Mouse (Mus musculus) liver, embryonic 14.5 days (tissue): ENCODE measurements around the gene Kynu. TPM values are rescaled to one million over a fixed set of nuclear protein-coding genes. Genes with fewer than 3 reads are reported as not detected.

ENCODE experiments used
- ATAC-seq: fragments of 200-750 bp; cut with Nextera tagmentation; 2 replicates; pipeline ENCODE4 v1.8.0; 2017; ENCODE audit warnings: moderate number of reproducible peaks, mild to moderate bottlenecking, moderate library complexity; ENCODE audit not compliant: insufficient read depth
- DNase-seq, 3 experiments: peaks; one replicate each; pipeline ENCODE4 v3.0.0-alpha.2; 2012 to 2013; ENCODE audit warnings: low read depth in 3 of 3, low spot score in 3 of 3
- H3K27ac ChIP-seq: fragments of 300-500 bp; sonication (generic); 2 replicates; pipeline ENCODE4 v1.5.1; 2014; ENCODE audit warnings: moderate library complexity, mild to moderate bottlenecking, control low read depth, inconsistent platforms
- H3K27me3 ChIP-seq: fragments of 300-500 bp; sonication (generic); 2 replicates; pipeline ENCODE4 v1.6.1; 2014; ENCODE audit warnings: mild to moderate bottlenecking, low read length, moderate library complexity; ENCODE audit not compliant: control insufficient read depth, insufficient read depth
- H3K36me3 ChIP-seq: fragments of 300-500 bp; sonication (generic); replicated peaks from 2 replicates; pipeline ENCODE4 v1.6.1; 2014; ENCODE audit warnings: low read depth; ENCODE audit not compliant: control insufficient read depth, insufficient read depth
- H3K4me1 ChIP-seq, 2 experiments: fragments of 200-500 bp in 1 of 2; fragments of 300-500 bp in 1 of 2; sonication (generic) in 1 of 2; replicated peaks; 2 replicates each; pipeline ENCODE4 v1.6.1; 2012 to 2014; ENCODE audit warnings: antibody characterized with exemption in 1 of 2, inconsistent platforms in 1 of 2, low read length in 1 of 2; ENCODE audit not compliant: control insufficient read depth in 2 of 2, insufficient read depth in 2 of 2
- H3K4me2 ChIP-seq: fragments of 300-500 bp; sonication (generic); 2 replicates; pipeline ENCODE4 v1.6.1; 2014; ENCODE audit warnings: low read depth, mild to moderate bottlenecking, control low read depth, moderate library complexity
- H3K4me3 ChIP-seq, 2 experiments: fragments of 200-500 bp in 1 of 2; fragments of 300-500 bp in 1 of 2; sonication (generic) in 1 of 2; 2 replicates each; pipeline ENCODE4 v1.5.1; 2012 to 2014; ENCODE audit warnings: low read depth in 2 of 2, low read length in 2 of 2, mild to moderate bottlenecking in 2 of 2, control low read depth in 1 of 2, inconsistent platforms in 1 of 2, moderate library complexity in 1 of 2; ENCODE audit not compliant: insufficient read depth in 1 of 2
- H3K9ac ChIP-seq: fragments of 300-500 bp; sonication (generic); replicated peaks from 2 replicates; pipeline ENCODE4 v1.6.1; 2014; ENCODE audit warnings: mild to moderate bottlenecking, control low read depth, moderate library complexity
- H3K9me3 ChIP-seq: fragments of 300-500 bp; sonication (generic); 2 replicates; pipeline ENCODE4 v1.6.1; 2016; ENCODE audit warnings: low read length, mixed read lengths; ENCODE audit not compliant: control insufficient read depth
- CTCF ChIP-seq: IDR thresholded peaks from 2 replicates; pipeline ENCODE4 v1.5.1; 2016; ENCODE audit warnings: antibody characterized with exemption, low read depth, control low read depth
- EP300 ChIP-seq: IDR thresholded peaks from 2 replicates; pipeline ENCODE4 v1.6.1; 2016; ENCODE audit warnings: antibody characterized with exemption, low read depth
- WGBS: fragments of 180-500 bp; shearing (Covaris S2); extraction: QIAGEN DNeasy Blood & Tissue Kit; methylation state at CpG from one replicate; pipeline ENCODE4 v1.1.7; 2014; ENCODE audit not compliant: insufficient replicate concordance; 5-methylcytosine and 5-hydroxymethylcytosine counted together
- polyA plus RNA-seq, 2 experiments: library from polyadenylated mRNA; depleted of rRNA in 1 of 2; stranded (reverse) in 1 of 2; unstranded in 1 of 2; fragments of >200 nt; fragmentation: Nextera tagmentation in 1 of 2; extraction: Ambion mirVana in 1 of 2; gene quantifications; 2 replicates each; pipeline versions ENCODE4 v1.2.1 to v1.2.3; 2012 to 2014

Kynu gene
- polyA plus RNA-seq (2012; rRNA removed) (1.5 and 2.4 TPM in 2 replicates), polyA plus RNA-seq (2014; fragmentation: Nextera tagmentation; extraction: Ambion mirVana) (3.3 and 4.1 TPM in 2 replicates)

GRCm38 (mm10) chr2:43555062-43555888 is at the start of gene Kynu:
Gene Kynu, plus strand, starts transcription at chr2:43555329.
- Histone ChIP-seq H3K4me1 (0 out of 4 replicates have a peak, but pooled peaks cover 0 to 2% of the 10 kb centered on the region in 2 experiments), H3K27ac (no peak within 1 kb of the TSS), H3K9me3 (no peaks in the 10 kb centered on the region), H3K4me2 (peak within 1 kb of the TSS; percentile 28), H3K4me3 (peak within 1 kb of the TSS; percentile 3 to 33; a peak in 2 of 4 replicates), H3K36me3 (no peaks in the 10 kb centered on the region), H3K27me3 (no peaks in the 10 kb centered on the region), H3K9ac (no peak within 1 kb of the TSS)
- DNase-seq: peak in 1 of 3 experiments; percentile 7
- no peak for ATAC-seq
- WGBS: 22% methylated on average over 9 of the region's 9 CpGs
- TF ChIP-seq CTCF (no peak), EP300 (no peak)

- Histone ChIP-seq H3K27ac (no peak overlapping the region), H3K9ac (no peak overlapping the region), H3K4me2 (no peak overlapping the region), H3K27me3 (no peaks in the 10 kb centered on the region), H3K4me3 (no peak overlapping the region), H3K9me3 (no peaks in the 10 kb centered on the region), H3K4me1 (no peaks in the 10 kb centered on the region), H3K36me3 (no peaks in the 10 kb centered on the region)
- TF ChIP-seq EP300 (no peak), CTCF (no peak)
- DNase-seq (no peak), ATAC-seq (no peak)
- WGBS: 93% methylated on average over 3 of the region's 3 CpGs
Measured at GRCm38 (mm10) chr2:43506182-43506581, 48.9 kb upstream of the Kynu start.

GRCm38 (mm10) chr2:43513852-43514251 is 41.3 kb upstream of the Kynu start:
- H3K36me3 ChIP-seq: no peaks in the 10 kb centered on the region
- DNase-seq (no peak), ATAC-seq (no peak)
- H3K9ac ChIP-seq: no peak overlapping the region
- TF ChIP-seq CTCF (no peak), EP300 (no peak)
- H3K9me3 ChIP-seq: no peaks in the 10 kb centered on the region
- H3K4me1 ChIP-seq: no peaks in the 10 kb centered on the region
- no peak overlapping the region for H3K4me2 ChIP-seq
- H3K27me3 ChIP-seq: no peaks in the 10 kb centered on the region
- no peak overlapping the region for H3K4me3 ChIP-seq
- WGBS: 55% methylated on average over 7 of the region's 7 CpGs
- H3K27ac ChIP-seq: no peak overlapping the region

GRCm38 (mm10) chr2:43534417-43534816 is 20.7 kb upstream of the Kynu start:
- Histone ChIP-seq H3K9ac (no peak overlapping the region), H3K4me2 (no peak overlapping the region), H3K27ac (no peak overlapping the region), H3K27me3 (no peaks in the 10 kb centered on the region), H3K36me3 (no peaks in the 10 kb centered on the region), H3K4me3 (no peak overlapping the region), H3K4me1 (no peaks in the 10 kb centered on the region), H3K9me3 (no peaks in the 10 kb centered on the region)
- ATAC-seq: no peak
- WGBS: 51% methylated on average over 2 of the region's 2 CpGs
- DNase-seq: no peak
- TF ChIP-seq EP300 (no peak), CTCF (no peak)

GRCm38 (mm10) chr2:43542615-43543014 is 12.5 kb upstream of the Kynu start:
- DNase-seq (no peak), ATAC-seq (no peak)
- Histone ChIP-seq H3K27ac (no peak overlapping the region), H3K9ac (no peak overlapping the region), H3K36me3 (no peaks in the 10 kb centered on the region), H3K4me2 (no peak overlapping the region), H3K27me3 (no peaks in the 10 kb centered on the region), H3K9me3 (no peaks in the 10 kb centered on the region), H3K4me1 (no peaks in the 10 kb centered on the region), H3K4me3 (no peak overlapping the region)
- no peak for TF ChIP-seq EP300
- no peak for TF ChIP-seq CTCF
- WGBS: 51% methylated on average over 3 of the region's 3 CpGs
